Mouse (Mus musculus): Measurements from ENCODE around the gene Rnf19b.

Rnf19b gene

GRCm38 (mm10) chr4:129117720-129118510 is 59.8 kb downstream of the Rnf19b start:
- peak in 1 of 2 experiments; percentile 50 for DNase-seq (ENCODE audit: low spot score in 2 of 2)

DNA sequence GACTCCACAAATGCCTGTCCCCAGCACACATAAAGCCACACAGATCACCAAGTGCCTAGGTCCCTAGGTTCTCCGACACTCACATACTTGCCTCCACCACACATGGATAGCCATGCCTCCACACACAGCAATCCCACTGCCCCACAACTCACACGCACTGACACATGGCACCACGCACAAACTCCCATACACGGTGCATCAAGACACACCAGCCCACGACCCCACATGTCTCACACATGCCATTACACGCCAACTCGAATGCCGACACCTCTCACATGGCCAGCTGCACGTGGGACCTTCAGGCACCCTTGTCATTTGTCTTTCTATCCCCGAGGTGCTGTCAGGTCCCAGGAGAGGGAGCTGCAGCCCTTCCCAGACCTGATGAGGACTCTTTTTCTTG is 61.6 kb downstream of the Rnf19b start:
- DNase-seq (ENCODE audit: low spot score in 2 of 2): peak in 1 of 2 experiments; percentile 59

DNA sequence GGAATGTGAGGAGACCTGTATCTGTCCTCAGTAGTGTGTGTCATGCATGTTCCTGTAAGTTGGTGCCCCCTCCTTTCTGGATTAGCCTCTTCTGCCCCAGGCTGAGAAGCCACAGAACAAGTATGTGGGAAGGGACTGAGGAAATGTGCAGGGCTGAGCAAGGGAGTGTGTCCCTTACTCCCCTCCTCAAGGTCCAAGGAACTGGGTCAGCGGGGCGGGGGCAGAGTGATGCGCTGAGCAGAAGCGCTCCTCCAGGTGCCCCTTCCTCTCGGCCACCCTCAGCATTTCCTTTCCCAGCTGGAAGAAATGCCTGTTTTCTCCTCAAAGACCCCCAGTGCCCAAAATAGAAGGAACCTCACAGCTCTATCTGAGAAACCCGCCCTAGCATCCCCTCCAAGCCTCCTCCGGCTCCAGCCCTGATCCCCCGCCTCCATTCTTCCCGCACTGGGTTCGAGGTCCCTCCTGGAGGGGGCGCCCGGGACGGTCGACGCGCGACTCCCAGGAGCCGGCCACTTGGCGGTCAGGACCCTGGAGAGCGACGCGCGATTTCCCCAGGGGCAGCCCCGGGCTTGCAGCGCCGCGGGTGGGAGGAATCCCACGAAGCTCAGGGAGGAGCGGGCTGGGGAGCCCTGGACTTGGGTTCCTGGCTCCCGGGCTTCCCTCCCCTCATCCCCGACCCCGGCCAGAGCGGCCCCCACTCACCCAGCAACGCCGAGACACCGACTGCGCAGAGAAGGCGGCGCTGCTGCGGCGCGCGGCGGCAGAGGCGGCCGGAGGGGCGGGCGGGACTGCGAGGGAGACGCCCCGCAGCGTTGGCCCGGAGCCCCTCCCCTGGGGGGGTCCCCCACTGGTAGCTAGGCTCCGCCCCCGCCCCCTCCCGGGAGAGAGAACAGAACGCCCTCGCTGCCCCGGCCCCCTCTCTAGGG is 62.7 kb downstream of the Rnf19b start:
- peak; percentile 88 to 89 for DNase-seq (ENCODE audit: low spot score in 2 of 2)

DNA sequence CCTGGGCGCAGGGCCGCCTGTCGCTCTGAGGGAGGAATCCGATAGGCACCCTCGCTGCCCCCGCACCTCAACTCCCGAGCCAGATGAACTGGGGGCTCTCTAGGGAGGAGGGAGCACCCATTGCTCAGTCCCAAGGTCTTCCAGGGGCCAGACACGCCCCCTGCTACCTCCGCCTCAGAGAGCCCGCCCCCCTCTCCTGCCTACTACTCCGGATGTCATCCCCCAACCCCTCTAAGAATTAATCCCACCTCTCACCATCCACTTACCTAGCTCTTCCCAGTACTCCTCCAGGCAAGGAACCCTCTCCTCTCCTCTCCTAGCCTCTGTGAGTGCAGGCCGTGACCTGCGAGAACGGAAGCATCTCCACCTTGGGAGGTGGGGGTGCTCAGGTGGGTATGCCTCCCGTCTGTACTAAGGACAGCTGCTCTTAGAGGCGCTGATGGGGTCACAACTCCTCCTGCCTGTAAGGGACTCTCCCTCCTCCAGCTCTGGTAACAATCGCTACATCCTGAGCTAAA is 63.6 kb downstream of the Rnf19b start, which contains the start of gene Hpca:
TSS of gene Hpca (minus strand) at position 468 of the 518 bp plus-strand sequence.
- DNase-seq (ENCODE audit: low spot score in 2 of 2): no peak

DNA sequence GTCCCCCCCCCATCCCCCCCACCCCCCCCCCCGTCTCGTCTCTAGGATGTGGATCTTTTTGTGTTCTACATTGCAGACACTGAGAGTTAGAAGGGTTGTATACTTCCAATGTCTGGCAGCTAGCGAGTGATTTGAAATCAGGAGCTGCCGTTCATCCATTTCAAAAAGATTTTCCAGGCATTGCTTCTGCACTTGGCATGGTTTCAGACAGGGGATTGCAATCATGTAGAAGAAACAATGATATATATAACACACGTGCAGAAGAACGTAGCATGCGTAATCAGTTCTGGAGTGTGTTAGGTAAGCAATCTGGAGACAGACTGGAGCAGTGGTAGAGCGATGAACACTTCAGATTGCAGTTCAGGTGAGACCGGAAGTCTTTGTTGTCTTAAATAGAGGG is 64.0 kb downstream of the Rnf19b start:
- DNase-seq (ENCODE audit: low spot score in 2 of 2): peak in 1 of 2 experiments; percentile 39

DNA sequence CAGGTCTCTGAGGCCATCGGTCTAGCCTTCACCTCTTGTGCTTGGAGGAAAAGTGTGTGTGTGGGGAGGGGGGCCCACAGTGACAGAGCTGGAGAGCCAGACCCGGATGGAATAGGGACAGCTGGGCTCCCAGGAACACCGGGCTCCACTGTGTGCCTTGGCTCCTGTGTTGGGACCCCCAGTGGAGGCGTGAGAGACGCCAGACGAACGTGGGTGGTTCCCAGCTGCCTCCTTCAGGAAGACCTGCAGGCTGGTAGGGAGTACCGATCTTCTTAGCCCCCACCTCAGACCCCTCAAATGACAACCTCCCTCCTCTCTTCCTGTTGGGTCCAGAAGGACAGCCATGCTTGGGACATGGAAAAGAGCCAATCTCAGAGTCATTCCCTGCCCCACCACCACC is 64.6 kb downstream of the Rnf19b start:
- peak in 1 of 2 experiments; percentile 73 for DNase-seq (ENCODE audit: low spot score in 2 of 2)

GRCm38 (mm10) chr4:129124652-129125146 is 66.6 kb downstream of the Rnf19b start:
- DNase-seq (ENCODE audit: low spot score in 2 of 2): peak; percentile 85 to 88

DNA sequence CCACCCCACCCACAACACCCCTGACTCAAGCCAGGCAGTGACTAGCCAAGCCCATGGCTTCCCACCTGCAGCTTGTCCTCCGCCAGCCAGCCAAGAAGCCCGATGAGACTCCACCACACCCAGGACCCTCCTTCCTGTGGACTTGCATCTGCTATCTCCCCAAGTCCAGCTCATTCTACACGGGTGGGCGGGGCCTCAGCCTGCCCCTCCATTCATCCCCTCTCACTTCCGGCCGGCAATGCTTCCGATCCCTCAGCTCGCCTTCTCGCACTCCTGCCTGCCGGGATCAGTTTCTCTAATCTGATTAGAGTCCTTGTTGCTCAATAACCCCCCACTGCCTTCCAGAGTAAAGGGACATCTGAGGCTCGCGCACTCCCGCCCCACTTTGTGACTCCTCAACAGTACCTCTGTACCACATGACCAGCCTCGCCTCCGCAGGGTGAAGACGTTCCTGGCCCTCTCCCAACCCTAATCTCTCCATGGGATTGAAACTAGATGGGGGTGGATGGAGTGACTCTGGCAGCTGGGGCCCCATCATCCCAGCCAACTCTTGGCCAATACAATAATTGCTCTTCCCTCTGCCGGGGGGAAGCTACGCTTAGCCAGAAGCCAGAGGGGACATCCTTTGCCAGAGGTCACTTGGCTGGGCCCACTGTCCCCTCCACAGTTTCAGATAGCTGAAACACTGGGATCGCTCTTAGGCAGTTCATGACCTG is 67.8 kb downstream of the Rnf19b start:
- no peak for DNase-seq (ENCODE audit: low spot score in 2 of 2)

DNA sequence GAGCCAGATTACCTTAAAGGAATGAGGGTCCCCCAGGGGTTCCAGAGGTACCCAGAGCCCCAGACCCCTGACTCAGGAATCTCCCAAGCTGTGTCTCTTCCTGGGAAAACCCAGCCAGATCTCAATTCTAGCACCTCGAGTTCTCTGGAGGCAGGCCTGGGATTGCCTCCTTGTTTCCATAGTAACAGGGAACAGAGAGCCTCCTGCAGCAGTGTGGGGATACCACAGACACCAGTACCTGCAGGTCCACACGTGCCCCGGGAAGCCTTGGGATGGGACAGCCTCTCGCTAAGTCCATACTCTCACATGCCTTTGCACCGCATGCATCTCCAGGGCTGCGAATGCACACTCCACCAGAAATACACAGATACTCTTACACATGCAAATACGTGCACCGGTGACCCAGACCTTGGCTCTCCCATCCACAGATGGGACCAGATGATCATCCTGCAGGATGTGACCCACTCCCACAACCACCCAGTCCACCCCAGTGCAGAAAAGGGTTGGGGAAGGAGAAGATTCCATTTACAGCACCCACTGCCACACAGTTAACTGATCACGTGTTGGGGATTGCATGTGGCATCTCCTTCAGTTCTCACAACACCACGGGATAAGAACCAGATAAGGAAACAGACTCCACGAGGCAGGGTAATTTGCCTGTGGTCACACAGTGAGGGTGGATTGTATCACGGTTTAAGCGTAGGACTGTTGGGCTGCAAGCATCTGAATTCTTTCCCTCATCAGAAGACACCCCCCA is 70.7 kb downstream of the Rnf19b start:
- peak; percentile 72 to 83 for DNase-seq (ENCODE audit: low spot score in 2 of 2)

- no peak for DNase-seq (ENCODE audit: low spot score in 2 of 2)
Measured at GRCm38 (mm10) chr4:129129387-129129786, 71.3 kb downstream of the Rnf19b start.

DNA sequence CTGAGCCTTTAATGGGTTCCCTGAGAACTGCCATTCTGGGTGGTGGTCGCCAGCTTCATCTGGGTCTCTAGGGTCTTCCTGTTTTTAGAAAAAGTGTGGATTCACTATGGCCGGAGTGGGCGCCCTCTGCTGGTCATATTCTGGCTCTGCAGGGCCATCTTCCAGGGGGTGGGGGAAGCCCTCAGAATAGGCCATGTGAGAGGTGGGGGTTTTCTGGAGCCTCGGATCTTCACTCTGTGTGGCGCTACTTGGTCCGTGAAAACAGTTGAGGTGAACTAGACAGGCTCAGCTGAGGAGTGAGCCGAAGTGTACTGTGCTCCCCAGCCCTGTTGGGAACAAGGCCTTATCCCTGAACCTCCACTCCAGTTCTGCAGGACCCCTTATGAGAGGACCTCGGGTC is 72.1 kb downstream of the Rnf19b start:
- DNase-seq (ENCODE audit: low spot score in 2 of 2): no peak

DNA sequence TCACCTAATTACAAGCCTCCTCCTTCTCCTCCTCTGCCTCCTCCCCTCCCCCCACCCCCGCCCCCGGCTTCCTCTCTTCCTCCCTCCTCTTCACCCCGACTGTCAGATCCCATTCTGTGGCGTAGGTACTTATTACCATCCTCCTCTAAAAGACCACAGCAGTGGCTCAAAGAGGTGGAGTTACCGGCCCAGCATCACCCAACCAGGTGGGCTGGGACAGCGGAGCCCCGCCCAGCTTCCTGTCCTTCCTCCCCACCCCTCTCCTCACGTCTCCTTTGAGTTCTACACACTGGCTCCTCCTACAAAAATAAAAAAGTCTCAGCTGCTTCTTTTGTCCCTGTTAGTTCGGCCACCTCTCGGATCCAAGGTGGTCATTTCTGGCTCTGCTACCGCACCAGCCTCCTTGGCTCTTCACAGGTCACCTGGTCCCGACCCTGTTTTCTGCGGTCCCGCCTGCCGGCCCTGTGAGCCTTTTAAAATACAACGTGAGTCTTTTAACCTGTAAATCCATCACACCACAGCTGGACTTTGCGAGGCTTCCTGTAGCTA is 72.8 kb downstream of the Rnf19b start:
- DNase-seq (ENCODE audit: low spot score in 2 of 2): no peak

GRCm38 (mm10) chr4:129134799-129135585 is 76.9 kb downstream of the Rnf19b start:
- peak in 1 of 2 experiments; percentile 83 for DNase-seq (ENCODE audit: low spot score in 2 of 2)
